Mouse (Mus musculus) embryonic stem cell, embryonic (primary cell): Measurements from ENCODE around the gene Ltc4s.

ENCODE experiments used
- CTCF ChIA-PET, 4 experiments: fragments of 300-600 bp in 2 of 4; fragments of 350-600 bp in 2 of 4; sonication (Branson Sonifier 250); formaldehyde crosslinking; loops; one replicate each; lab custom pipeline; 2022; ENCODE audit warnings: inconsistent platforms in 2 of 4; lab: Charles Lee
- POLR2A ChIA-PET, 4 experiments: fragments of 300-600 bp in 2 of 4; fragments of 350-600 bp in 2 of 4; sonication (Branson Sonifier 250); formaldehyde crosslinking; loops; one replicate each; lab custom pipeline; 2022; ENCODE audit warnings: antibody characterized with exemption in 4 of 4, inconsistent platforms in 1 of 4; lab: Charles Lee

The Ltc4s gene

DNA sequence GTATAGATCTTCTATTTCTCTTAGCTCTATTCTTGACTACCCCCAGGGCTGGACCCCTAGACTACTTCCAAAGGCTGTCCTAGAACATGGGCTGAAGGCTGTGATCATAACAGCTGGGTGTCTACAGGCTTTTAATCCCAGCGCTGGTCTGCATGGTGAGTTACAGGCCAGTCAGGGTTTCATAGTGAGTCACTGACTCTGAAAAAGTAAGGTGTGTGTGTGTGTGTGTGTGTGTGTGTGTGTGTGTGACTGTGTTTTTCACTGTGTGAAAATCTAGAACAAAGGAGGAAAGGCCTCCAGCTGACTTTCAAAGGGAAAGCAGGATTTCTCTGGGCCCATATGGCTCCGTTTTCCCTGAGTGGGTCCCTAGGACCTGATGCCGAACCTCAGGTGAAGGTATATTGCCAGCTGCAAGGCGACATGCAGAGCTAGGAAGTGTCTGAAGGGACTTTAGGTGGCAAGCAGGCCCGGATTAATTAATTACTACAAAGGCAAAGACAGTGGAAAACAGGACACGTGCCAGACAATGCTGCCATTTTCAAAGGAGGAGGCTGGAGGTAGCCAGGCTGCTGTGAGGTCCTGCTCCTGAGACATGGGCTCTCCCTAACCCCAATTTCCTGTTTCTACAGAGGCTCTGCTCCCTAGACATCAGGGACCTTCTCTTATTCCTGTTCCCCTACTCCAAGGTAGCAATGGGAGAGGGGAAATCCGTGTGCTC is 15.7 kb downstream of the Ltc4s start:
- ChIA-PET CTCF (interaction anchor here in 3 of 4 experiments (0.5 to 3.1 kb wide), 4 partner anchors 10 to 76 kb away, joined by 3 to 14 read pairs (median 3); no protein-coding TSS in a partner anchor), POLR2A (interaction anchor here (0.7 to 19.1 kb wide), 18 partner anchors 8 to 169 kb away, joined by 3 to 742 read pairs (median 8); partner anchors contain the start of genes Mgat4b (in 3 of the 4), Sqstm1 (in 3 of the 4), Mrnip (in 2 of the 4) and Canx (in 1 of the 4))

- ChIA-PET POLR2A (interaction anchor here in 3 of 4 experiments (0.8 to 19.1 kb wide), 10 partner anchors 4 to 30 kb away, joined by 3 to 742 read pairs (median 250); partner anchors contain the start of genes Mgat4b (in 3 of the 3), Sqstm1 (in 3 of the 3) and Mrnip (in 1 of the 3)), CTCF (interaction anchor here in 1 of 4 experiments (0.8 kb wide), 1 partner anchor 12 kb away, joined by 5 read pairs; no protein-coding TSS in a partner anchor)
These were observed 18.6 kb downstream of the Ltc4s start for GRCm38 (mm10) chr11:50219833-50220232.

GRCm38 (mm10) chr11:50217811-50218210 is 20.6 kb downstream of the Ltc4s start:
- CTCF ChIA-PET, result interaction anchor here in 3 of 4 experiments (0.7 to 2.0 kb wide), 7 partner anchors 9 to 231 kb away, joined by 3 to 12 read pairs (median 4); no protein-coding TSS in a partner anchor
- POLR2A ChIA-PET, result interaction anchor here in 3 of 4 experiments (0.6 to 19.1 kb wide), 38 partner anchors 5 to 428 kb away, joined by 3 to 742 read pairs (median 4); partner anchors contain the start of genes Mrnip (in 3 of the 3), Mgat4b (in 2 of the 3), Sqstm1 (in 2 of the 3) and Canx (in 1 of the 3)

DNA sequence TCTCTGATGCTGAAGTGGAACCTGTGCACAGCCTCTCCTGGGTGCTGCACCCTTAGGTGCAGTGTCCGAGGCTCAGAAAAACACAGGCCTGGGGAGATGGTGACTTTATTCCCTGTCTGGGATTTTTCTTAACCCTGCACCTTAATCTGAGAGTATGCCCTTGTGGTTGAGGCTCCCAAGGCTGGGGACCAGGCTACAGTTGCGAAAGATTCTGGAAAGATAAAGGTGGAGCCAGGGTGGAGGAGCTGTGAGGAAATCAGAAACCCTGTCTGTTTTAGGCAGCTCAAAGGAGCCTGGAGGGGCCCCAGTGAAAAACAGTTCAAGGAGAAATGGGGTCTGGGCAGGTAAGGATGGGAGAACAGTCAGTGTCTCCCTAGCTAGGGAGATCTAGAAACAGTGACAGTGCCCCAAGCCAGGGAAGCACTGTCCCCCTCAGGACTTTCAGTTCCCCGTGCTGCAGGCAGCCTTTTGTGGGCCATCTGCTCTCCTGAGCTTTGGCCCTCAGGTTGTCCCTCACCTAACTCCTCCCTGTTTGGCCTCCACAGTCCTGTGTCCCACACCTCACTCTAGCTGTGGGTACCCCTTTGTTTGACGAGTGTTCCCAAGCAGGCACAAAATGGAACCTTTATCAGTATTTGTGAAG is 21.6 kb downstream of the Ltc4s start:
- ChIA-PET CTCF (interaction anchor here in 2 of 4 experiments (0.6 to 2.1 kb wide), 11 partner anchors 8 to 670 kb away, joined by 3 to 14 read pairs (median 4); no protein-coding TSS in a partner anchor), POLR2A (interaction anchor here (0.6 to 19.1 kb wide), 36 partner anchors 4 to 634 kb away, joined by 3 to 742 read pairs (median 5); partner anchors contain the start of genes Canx (in 2 of the 4), Maml1 (in 2 of the 4), Mgat4b (in 2 of the 4) and Mrnip (in 2 of the 4))

- CTCF ChIA-PET, result interaction anchor here in 3 of 4 experiments (0.6 to 2.1 kb wide), 7 partner anchors 9 to 538 kb away, joined by 3 to 14 read pairs (median 4); partner anchors contain the start of gene Mrnip (in 1 of the 3)
These were observed 22.8 kb downstream of the Ltc4s start for GRCm38 (mm10) chr11:50215633-50216032.

GRCm38 (mm10) chr11:50214631-50215030 is 23.8 kb downstream of the Ltc4s start:
- ChIA-PET POLR2A (interaction anchor here in 3 of 4 experiments (1.1 to 19.1 kb wide), 14 partner anchors 10 to 163 kb away, joined by 3 to 742 read pairs (median 32); partner anchors contain the start of genes Mrnip (in 2 of the 3), Hnrnph1 (in 1 of the 3), Ltc4s (in 1 of the 3) and Maml1 (in 1 of the 3)), CTCF (interaction anchor here in 2 of 4 experiments (0.6 to 2.3 kb wide), 3 partner anchors 11 to 19 kb away, joined by 3 to 5 read pairs (median 4); no protein-coding TSS in a partner anchor)

More at GRCm38 (mm10) chr11:50215633-50216032, 22.8 kb downstream of the Ltc4s start:
- POLR2A ChIA-PET, result interaction anchor here in 3 of 4 experiments (0.8 to 19.1 kb wide), 13 partner anchors 3 to 162 kb away, joined by 3 to 742 read pairs (median 9); partner anchors contain the start of genes Mrnip (in 2 of the 3), Canx (in 1 of the 3), Mgat4b (in 1 of the 3) and Sqstm1 (in 1 of the 3)

DNA sequence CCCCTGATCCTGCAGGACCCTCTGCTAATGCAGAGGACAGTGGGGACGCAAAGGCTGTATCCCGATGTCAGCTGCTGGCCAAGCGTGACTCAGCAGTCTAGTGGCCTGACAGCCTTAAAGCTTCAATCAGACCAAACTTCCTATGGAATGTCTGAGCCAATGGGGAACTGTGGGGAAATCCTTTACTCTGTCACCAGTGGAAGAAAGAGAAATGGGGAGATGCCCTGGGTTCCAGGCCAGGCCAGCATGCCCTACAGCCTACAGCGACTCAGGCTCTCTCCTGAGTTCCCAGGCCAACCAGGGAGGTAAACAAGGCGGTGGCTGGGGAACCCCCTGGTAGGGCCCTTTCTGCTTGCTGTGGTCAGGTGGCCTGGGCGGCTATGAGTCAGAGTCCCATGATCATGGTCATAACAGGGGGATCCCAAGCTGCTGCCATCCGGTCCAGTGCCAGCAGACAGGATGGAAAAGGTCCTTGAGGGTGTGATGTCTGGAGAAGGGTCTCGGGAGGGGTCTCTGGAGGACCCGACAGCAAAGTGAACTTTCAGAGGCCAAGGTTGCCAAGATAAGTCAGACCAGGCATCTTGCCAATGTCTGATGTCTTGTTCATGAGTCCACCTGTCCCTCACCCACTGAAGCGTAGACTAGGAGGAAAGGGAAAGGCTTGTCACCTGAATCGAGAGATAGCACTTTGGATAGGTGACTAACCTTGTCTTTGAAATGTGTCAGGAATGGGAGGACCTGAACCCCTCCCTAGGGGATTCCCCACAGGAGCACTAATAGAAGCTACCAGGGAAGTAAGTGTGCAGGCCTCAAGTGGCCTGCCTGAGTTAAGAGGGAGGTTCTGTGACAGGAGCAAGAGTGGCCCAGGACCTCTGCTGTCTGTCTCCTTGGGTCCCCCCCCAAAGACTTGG is 25.3 kb downstream of the Ltc4s start:
- ChIA-PET CTCF (interaction anchor here in 3 of 4 experiments (0.6 to 2.8 kb wide), 7 partner anchors 10 to 99 kb away, joined by 3 to 9 read pairs (median 3); no protein-coding TSS in a partner anchor), POLR2A (interaction anchor here in 3 of 4 experiments (0.7 to 19.1 kb wide), 63 partner anchors 9 to 1436 kb away, joined by 3 to 742 read pairs (median 5); partner anchors contain the start of genes Ltc4s (in 3 of the 3), Mrnip (in 3 of the 3), Hnrnph1 (in 2 of the 3) and Maml1 (in 2 of the 3))

DNA sequence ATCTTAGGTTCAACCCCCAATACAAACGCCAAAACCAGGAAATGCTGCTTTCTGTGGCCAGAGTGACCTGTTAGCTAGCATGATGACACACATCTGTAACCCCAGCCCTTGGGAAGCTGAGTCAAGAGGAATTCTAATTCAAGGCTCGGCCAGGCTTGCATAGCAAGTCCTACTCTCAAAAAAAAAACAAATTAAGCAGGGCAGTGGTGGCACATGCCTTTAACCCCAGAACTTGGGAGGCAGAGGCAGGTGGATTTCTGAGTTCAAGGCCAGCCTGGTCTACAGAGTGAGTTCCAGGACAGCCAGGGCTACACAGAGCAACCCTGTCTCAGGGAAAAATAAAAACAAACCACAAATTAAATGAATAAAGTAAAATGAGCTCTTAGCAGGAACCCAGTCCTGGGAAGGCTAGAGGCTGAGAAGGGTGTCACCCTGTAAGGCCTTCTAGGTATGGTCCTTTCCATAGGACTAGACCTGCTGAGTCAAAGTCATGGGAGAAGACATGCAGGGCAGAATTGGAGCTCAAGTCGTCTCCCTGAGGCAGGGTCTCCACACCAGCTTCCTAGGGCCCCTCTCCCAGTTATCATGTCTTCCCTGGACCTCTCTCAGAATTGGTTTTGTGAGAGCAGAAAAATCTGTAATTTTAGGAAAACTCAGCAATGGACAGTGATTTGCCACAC is 26.2 kb downstream of the Ltc4s start:
- ChIA-PET POLR2A (interaction anchor here (0.6 to 19.1 kb wide), 71 partner anchors 9 to 1437 kb away, joined by 3 to 742 read pairs (median 7); partner anchors contain the start of genes Ltc4s (in 3 of the 4), Mrnip (in 3 of the 4), Canx (in 2 of the 4) and Hnrnph1 (in 2 of the 4)), CTCF (interaction anchor here in 3 of 4 experiments (0.6 to 2.8 kb wide), 10 partner anchors 11 to 498 kb away, joined by 3 to 9 read pairs (median 3); no protein-coding TSS in a partner anchor)

GRCm38 (mm10) chr11:50211322-50212059 is 26.9 kb downstream of the Ltc4s start:
- ChIA-PET POLR2A (interaction anchor here (0.5 to 19.1 kb wide), 95 partner anchors 9 to 225 kb away, joined by 3 to 742 read pairs (median 8); partner anchors contain the start of genes Hnrnph1 (in 3 of the 4), Ltc4s (in 3 of the 4), Maml1 (in 3 of the 4) and Mrnip (in 3 of the 4)), CTCF (interaction anchor here in 3 of 4 experiments (0.6 to 2.8 kb wide), 10 partner anchors 12 to 497 kb away, joined by 3 to 9 read pairs (median 3); no protein-coding TSS in a partner anchor)

GRCm38 (mm10) chr11:50210505-50211151 is 27.8 kb downstream of the Ltc4s start, which contains the start of the genes Sqstm1 and Mgat4b:
Sqstm1 (minus strand) TSS chr11:50210827.
Mgat4b (plus strand) TSS chr11:50210890.
- POLR2A ChIA-PET, result interaction anchor here (0.5 to 19.1 kb wide), 129 partner anchors 8 to 1393 kb away, joined by 3 to 742 read pairs (median 5); partner anchors contain the start of genes Hnrnph1 (in 3 of the 4), Maml1 (in 3 of the 4), Mrnip (in 3 of the 4) and Tbc1d9b (in 3 of the 4)
- CTCF ChIA-PET, result interaction anchor here (0.6 to 2.8 kb wide), 14 partner anchors 14 to 1058 kb away, joined by 3 to 9 read pairs (median 4); partner anchors contain the start of gene Mrnip (in 1 of the 4)

DNA sequence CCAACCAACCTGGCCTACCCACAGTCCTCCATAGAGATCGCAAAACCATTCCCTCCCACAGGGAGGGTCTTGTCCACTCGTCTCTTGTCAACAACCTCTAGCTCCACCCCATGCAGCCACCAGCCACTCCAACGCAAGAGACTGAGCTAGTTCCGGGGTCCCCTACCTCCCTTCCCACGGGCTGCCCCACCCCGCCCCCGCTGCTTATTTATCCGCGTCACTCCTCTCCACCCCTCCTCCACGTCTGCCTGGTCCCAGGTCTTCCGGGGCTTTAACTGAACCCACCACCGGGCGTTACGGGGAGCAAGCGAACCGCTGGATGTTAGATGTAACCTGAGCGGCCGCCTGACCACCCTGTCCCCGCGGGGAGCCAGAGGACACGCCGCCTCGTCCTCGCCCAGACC is 28.3 kb downstream of the Ltc4s start:
- ChIA-PET POLR2A (interaction anchor here (0.5 to 19.1 kb wide), 125 partner anchors 8 to 1393 kb away, joined by 3 to 742 read pairs (median 5); partner anchors contain the start of genes Hnrnph1 (in 3 of the 4), Maml1 (in 3 of the 4), Mrnip (in 3 of the 4) and Tbc1d9b (in 3 of the 4)), CTCF (interaction anchor here (0.5 to 1.9 kb wide), 11 partner anchors 15 to 1058 kb away, joined by 3 to 7 read pairs (median 4); partner anchors contain the start of gene Mrnip (in 1 of the 4))

- CTCF ChIA-PET, result interaction anchor here in 1 of 4 experiments (0.6 kb wide), 1 partner anchor 1646 kb away, joined by 6 read pairs; no protein-coding TSS in a partner anchor
- POLR2A ChIA-PET, result interaction anchor here in 3 of 4 experiments (0.6 to 19.1 kb wide), 24 partner anchors 7 to 1034 kb away, joined by 3 to 742 read pairs (median 8); partner anchors contain the start of genes Mrnip (in 2 of the 3), Hnrnph1 (in 1 of the 3) and Maml1 (in 1 of the 3)
These were observed 30.4 kb downstream of the Ltc4s start for GRCm38 (mm10) chr11:50208039-50208438.

DNA sequence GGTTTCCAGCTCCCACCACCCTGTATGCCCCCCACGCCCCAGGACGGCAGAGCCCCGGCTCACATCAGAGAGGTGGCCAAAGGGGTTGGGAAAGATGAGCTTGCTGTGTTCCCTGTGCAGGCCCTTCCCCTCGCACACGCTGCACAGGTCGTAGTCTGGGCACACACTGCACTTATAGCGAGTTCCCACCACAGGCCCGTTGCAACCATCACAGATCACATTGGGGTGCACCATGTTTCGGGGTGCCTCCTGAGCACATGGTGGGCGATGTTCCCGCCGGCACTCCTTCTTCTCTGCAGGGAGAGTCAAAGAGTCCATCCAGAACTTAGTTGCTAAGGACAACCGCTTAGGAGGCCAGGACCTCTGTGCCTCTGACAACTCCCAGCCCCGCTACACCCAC is 31.1 kb downstream of the Ltc4s start:
- ChIA-PET POLR2A (interaction anchor here in 3 of 4 experiments (0.7 to 19.1 kb wide), 24 partner anchors 7 to 170 kb away, joined by 3 to 742 read pairs (median 6); partner anchors contain the start of genes Mrnip (in 2 of the 3), Hnrnph1 (in 1 of the 3), Maml1 (in 1 of the 3) and Tbc1d9b (in 1 of the 3)), CTCF (interaction anchor here in 1 of 4 experiments (0.6 kb wide), 1 partner anchor 1647 kb away, joined by 6 read pairs; no protein-coding TSS in a partner anchor)
